Mouse (Mus musculus): ENCODE results near the gene Mmp19. TPM values are rescaled to one million over a fixed set of nuclear protein-coding genes. Genes with fewer than 3 reads are reported as not detected.

Gene Mmp19
- 0.69 and 0.94 TPM in 2 replicates for polyA plus RNA-seq (2012; rRNA removed)

GRCm38 (mm10) chr10:128790398-128791124 lies at the start of gene Mmp19:
TSS of gene Mmp19 (plus strand) at chr10:128790910.

DNA sequence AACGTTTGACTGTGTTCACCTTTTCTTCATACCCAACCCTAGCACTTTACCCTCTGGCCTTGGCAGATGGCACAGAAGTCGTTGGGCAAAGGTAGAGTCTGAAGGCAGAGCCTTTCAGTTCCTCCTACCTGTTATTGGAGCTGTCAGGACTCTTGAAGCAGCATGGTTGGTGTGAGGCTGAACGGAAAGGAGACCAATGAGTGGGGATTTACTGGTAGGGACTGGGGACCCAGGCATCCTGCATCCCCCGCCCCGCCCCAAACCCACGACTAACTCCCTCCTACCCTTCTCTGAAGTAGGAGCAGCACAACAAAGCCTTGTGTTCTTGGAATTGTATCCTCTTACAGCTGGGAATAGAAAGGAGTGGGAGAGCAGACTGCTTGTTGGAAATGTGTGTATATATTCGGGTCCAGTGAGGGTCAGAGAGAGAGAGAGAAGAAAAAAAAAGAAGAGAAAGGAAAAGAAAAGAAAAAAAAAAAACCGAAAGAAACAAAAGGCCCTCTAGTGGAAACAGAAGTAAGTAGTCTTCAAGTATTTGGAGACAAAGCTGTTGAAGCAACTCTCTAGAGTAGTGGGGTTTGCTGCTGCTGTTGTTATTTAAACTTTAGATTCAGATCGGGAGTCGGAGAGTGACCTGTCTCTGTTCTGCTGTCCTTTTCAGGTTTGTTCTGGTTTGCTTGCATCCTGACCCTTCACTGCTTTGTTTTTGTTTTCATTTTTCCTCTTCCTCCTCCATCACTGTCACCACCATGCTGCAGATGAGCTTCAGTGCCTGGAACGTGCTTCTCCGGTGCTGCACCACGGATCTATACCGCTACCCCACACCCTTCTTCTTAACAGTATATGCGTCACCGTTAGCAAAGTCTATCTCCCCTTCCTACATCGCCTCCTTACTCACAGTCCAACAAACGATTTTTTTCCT lies 45.8 kb upstream of the Mmp19 start, which contains the start of gene Dgka:
TSS of gene Dgka (minus strand) at position 176 of the 922 bp plus-strand sequence.

DNA sequence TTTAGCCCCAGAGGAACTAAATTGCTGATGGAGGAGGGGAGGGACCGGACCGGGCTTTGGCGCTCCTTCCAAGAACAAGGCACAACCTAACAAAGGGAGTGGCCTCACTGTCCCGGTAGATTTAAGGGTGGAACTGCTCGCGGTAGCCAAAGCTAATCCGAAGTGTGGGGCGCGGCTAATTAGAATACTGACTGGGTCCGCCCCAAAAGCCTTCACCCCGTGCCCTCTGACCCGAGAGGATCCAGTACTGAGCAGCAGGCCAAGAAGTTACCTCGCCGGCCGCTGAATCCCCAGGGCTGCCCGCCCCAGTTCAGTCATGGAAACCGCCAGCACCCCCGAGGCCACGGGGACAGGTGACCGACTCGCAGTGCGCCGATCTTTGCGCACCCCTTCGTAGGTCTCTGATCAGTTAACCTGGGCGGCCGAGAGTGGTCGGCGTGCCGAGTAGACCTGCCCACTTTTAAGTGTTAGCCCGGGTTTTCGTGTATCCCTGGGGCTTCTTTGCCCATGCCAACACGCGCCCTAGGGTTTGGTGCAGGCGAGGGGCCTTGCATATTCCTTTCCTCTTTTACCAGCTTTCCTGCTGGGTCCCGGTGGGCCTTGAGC lies 43.0 kb upstream of the Mmp19 start, which contains the start of gene Pym1:
TSS of gene Pym1 (plus strand) at position 244 of the 606 bp plus-strand sequence.

DNA sequence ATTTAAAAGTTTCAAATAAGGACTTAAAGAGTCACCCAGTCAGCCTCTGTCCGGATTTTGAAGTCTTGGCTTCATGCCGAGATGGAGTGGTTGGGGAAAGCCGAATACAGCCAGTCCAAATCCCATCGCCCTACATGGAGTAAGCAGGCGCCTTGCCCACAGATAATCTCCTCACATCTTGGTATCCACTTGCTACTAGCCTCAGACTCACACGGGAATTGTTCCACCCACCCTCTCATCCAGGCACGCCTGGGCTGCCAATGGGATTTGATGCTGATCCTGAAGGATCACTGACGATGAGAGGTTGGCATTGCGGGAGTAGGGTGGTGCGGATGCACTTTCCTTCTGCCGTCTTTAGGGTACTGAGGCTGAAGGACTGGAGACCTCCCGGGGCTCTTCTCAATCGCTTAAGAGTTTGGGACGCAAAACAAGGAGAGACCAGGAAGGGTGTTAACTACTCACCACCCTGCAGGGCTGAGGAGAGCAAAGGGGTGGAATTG lies 13.1 kb downstream of the Mmp19 start, which contains the start of gene Dnajc14:
TSS of gene Dnajc14 (plus strand) at position 292 of the 500 bp plus-strand sequence.

DNA sequence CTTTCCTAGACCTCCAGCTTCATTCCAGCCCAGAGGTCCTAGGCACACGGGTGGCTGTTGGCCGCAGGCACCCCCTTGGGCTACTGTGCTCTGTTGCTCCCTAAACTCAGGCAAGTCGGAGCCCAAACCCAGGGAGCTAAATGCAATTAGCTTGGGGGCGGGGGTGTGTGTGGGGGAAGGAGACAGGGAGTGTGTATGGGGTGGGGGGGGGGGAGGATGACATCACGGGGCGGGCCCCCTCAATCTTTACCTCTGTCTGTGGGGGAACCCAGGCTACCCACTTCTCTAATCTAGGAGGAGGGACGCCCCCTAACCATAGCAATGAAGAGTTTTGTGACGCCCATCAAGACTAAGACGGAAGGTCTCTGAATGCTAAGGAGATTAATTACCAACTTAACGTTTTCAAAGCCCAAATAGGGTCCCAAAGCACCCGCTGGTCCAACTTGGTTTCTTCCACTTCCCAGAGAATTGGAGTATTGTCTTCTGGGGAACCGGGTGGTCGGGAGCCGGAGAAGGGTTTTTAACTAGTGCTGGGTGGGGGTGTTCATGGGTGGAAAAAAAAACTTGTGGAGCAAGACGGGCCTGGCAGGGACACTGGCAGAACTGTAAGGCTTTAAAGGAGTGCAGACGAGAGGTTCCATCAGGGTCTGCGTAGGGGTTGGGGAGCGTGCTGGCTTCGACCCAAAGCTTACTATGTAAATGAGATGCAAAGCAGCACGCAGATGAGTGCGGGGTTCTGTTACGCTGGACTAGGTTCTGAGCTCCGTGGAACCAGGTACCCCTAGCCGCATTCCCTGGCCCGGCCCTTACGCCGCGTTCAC lies 13.8 kb downstream of the Mmp19 start, which contains the start of gene Tmem198b:
TSS of gene Tmem198b (minus strand) at position 100 of the 821 bp plus-strand sequence.

GRCm38 (mm10) chr10:128817033-128817432 lies 26.3 kb downstream of the Mmp19 start, which contains the start of gene Sarnp:
TSS of gene Sarnp (plus strand) at chr10:128817333.

DNA sequence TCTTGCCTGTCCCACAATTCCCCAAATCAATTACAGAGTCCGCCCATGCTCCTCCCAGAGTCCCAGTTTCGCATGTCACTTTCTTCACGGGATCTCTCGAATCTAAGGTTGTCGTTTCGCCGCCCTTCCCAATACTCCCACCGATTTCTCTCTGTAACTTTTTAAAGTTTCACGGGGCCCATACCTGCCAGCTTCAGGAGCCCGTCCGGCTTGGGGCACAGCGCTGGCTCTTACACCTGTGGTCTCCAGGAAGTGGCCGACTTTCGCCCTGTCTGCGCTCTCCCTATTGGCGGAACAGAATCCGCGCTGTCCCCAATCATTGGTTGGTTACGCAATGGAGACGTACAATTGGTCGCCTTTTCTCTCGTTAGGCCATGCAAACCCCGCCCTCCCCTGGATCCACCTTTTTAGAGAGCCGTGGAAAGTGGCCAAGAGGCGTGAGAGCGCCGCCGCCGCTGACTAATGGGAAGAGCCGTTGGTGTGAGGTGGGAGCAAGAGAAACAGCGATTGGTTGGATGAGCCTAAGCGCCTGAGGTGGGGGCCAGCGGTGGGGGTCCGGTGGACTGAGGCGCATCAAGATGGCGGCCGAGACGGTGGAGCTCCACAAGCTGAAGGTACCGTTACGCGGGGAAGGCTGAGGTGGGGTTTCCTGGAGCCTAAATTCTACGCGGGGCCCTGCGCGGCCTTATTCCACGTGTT lies 30.8 kb downstream of the Mmp19 start, which contains the start of gene Ormdl2:
TSS of gene Ormdl2 (minus strand) at position 288 of the 699 bp plus-strand sequence.

Other genes with a start within 250 kb of the Mmp19 start
- 18.2 and 19.1 TPM in 2 replicates for gene Zc3h10, start 243.1 kb upstream of the Mmp19 start, polyA plus RNA-seq (2012; rRNA removed)
- 3,335 and 3,553 TPM in 2 replicates for gene Rpl41, start 241.6 kb upstream of the Mmp19 start, polyA plus RNA-seq (2012; rRNA removed)
- 155 and 169 TPM in 2 replicates for gene Pa2g4, start 224.9 kb upstream of the Mmp19 start, polyA plus RNA-seq (2012; rRNA removed)
- 0.85 and 5.3 TPM in 2 replicates for gene Erbb3, start 201.3 kb upstream of the Mmp19 start, polyA plus RNA-seq (2012; rRNA removed)
- 1,129 and 1,158 TPM in 2 replicates for gene Rps26, start 164.2 kb upstream of the Mmp19 start, polyA plus RNA-seq (2012; rRNA removed)
- 20.6 and 21.6 TPM in 2 replicates for gene Ikzf4, start 144.9 kb upstream of the Mmp19 start, polyA plus RNA-seq (2012; rRNA removed)
- 11.9 and 12.8 TPM in 2 replicates for gene Suox, start 116.8 kb upstream of the Mmp19 start, polyA plus RNA-seq (2012; rRNA removed)
- 99.1 and 109 TPM in 2 replicates for gene Rab5b, start 94.6 kb upstream of the Mmp19 start, polyA plus RNA-seq (2012; rRNA removed)
- gene Pmel, start 86.7 kb upstream of the Mmp19 start, polyA plus RNA-seq (2012; rRNA removed): 0.32 and 2.9 TPM in 2 replicates
- 42.0 and 48.0 TPM in 2 replicates for gene Cdk2, start 85.9 kb upstream of the Mmp19 start, polyA plus RNA-seq (2012; rRNA removed)
- 9.1 and 13.5 TPM in 2 replicates for gene Dgka, start 46.1 kb upstream of the Mmp19 start, polyA plus RNA-seq (2012; rRNA removed)
- gene Pym1, start 43.0 kb upstream of the Mmp19 start, polyA plus RNA-seq (2012; rRNA removed): 67.1 and 67.8 TPM in 2 replicates
- 27.9 and 30.6 TPM in 2 replicates for gene Dnajc14, start 13.2 kb downstream of the Mmp19 start, polyA plus RNA-seq (2012; rRNA removed)
- gene Tmem198b, start 13.5 kb downstream of the Mmp19 start, polyA plus RNA-seq (2012; rRNA removed): 25.4 and 29.3 TPM in 2 replicates
- 110 and 120 TPM in 2 replicates for gene Sarnp, start 26.4 kb downstream of the Mmp19 start, polyA plus RNA-seq (2012; rRNA removed)
- 28.1 and 30.3 TPM in 2 replicates for gene Ormdl2, start 30.7 kb downstream of the Mmp19 start, polyA plus RNA-seq (2012; rRNA removed)
- gene Gdf11, start 100.8 kb downstream of the Mmp19 start, polyA plus RNA-seq (2012; rRNA removed): 13.5 and 14.0 TPM in 2 replicates
- 92.6 and 159 TPM in 2 replicates for gene Cd63, start 110.1 kb downstream of the Mmp19 start, polyA plus RNA-seq (2012; rRNA removed)
- gene Rdh5, start 132.0 kb downstream of the Mmp19 start, polyA plus RNA-seq (2012; rRNA removed): 17.9 and 20.8 TPM in 2 replicates
- gene Bloc1s1, start 133.1 kb downstream of the Mmp19 start, polyA plus RNA-seq (2012; rRNA removed): 315 and 318 TPM in 2 replicates
- gene Itga7, start 142.9 kb downstream of the Mmp19 start, polyA plus RNA-seq (2012; rRNA removed): 4.4 and 11.0 TPM in 2 replicates
- not detected in 2 replicates for gene Mettl7b, start 170.1 kb downstream of the Mmp19 start, polyA plus RNA-seq (2012; rRNA removed)
- not detected in 2 replicates for gene Olfr9, start 198.5 kb downstream of the Mmp19 start, polyA plus RNA-seq (2012; rRNA removed)
- gene Olfr763, start 219.9 kb downstream of the Mmp19 start, polyA plus RNA-seq (2012; rRNA removed): not detected in 2 replicates
- gene Olfr764-ps1, start 249.0 kb downstream of the Mmp19 start, polyA plus RNA-seq (2012; rRNA removed): not detected in 2 replicates

Data from central nervous system, embryonic 14 days (tissue).